Mouse (Mus musculus): ENCODE measurements around the gene Fndc3b. TPM values are rescaled to one million over a fixed set of nuclear protein-coding genes. Genes with fewer than 3 reads are reported as not detected.

The Fndc3b gene
- polyA plus RNA-seq, 1 experiment from 2014 or later, result 11.3 TPM

DNA sequence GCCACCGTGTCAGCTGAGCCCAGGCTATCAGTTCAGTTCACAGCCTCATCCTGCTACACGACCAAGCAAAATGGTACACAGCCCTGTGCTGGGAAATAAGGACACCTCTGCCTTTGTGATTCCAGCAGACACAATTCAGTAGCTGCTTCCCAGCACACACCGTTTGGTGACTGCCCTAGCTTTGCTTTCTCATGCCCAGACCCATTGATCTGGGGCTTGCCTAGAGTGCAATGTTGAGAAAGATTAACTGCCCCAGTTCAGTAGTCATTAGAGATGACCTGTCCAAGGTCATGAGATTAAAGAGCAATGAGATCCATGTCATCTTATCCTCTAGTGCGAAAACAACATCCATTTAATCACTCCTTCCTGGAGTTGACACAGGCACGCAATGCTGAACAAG is 47.9 kb downstream of the Fndc3b start:
- no peaks in the 10 kb centered on the region for H3K27me3 ChIP-seq (ENCODE audit: control insufficient read depth, insufficient read depth, low read length)
- H3K36me3 ChIP-seq (replicated peaks; ENCODE audit: control insufficient read depth, insufficient read depth), result no peaks in the 10 kb centered on the region
- H3K27ac ChIP-seq, result no peak overlapping the region
- H3K9me3 ChIP-seq (ENCODE audit: control insufficient read depth, low read length), result no peaks in the 10 kb centered on the region
- H3K4me1 ChIP-seq (replicated peaks; ENCODE audit: control insufficient read depth, insufficient read depth, low read length), result no peaks in the 10 kb centered on the region
- no peak overlapping the region for H3K4me3 ChIP-seq (replicated peaks; ENCODE audit: low read length)
- no peak overlapping the region for H3K4me2 ChIP-seq (replicated peaks)
- ATAC-seq (ENCODE audit: low FRiP score), result no peak
- WGBS, result 80% methylated on average over 5 of the region's 5 CpGs
- no peak overlapping the region for H3K9ac ChIP-seq
- no peak for DNase-seq (ENCODE audit: low spot score)

DNA sequence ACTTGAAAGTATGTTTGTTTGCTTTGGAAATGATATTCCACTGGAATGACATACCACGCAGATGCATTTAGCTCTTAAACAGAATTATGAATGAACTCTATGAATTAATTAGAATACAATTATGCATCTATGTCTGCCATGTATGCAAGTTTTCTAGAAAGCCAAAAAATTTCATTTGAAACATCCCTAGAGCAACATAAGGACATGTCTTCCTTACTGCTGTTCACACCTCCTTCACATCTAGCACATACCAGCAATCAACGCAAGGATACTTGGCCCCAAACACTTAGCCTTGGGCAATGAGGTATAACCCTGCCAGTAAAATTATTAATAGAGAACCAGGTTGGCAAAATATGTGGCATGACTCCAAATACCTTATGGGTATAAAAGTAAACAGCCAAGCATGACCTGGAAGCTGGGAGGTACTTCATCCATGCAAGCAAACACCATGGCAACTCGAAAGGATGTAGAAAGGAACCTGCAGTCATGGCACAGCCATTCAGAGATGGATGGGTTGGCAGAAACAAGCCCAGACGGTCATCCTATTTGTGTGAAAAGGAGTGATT is 52.8 kb downstream of the Fndc3b start:
- Histone ChIP-seq H3K27me3 (ENCODE audit: control insufficient read depth, insufficient read depth, low read length) (no peaks in the 10 kb centered on the region), H3K4me1 (replicated peaks; ENCODE audit: control insufficient read depth, insufficient read depth, low read length) (no peaks in the 10 kb centered on the region), H3K9me3 (ENCODE audit: control insufficient read depth, low read length) (no peaks in the 10 kb centered on the region), H3K27ac (no peak overlapping the region), H3K4me2 (replicated peaks) (no peak overlapping the region), H3K4me3 (replicated peaks; ENCODE audit: low read length) (no peak overlapping the region), H3K36me3 (replicated peaks; ENCODE audit: control insufficient read depth, insufficient read depth) (no peaks in the 10 kb centered on the region), H3K9ac (no peak overlapping the region)
- ATAC-seq (ENCODE audit: low FRiP score) (no peak), DNase-seq (ENCODE audit: low spot score) (no peak)
- 77% methylated on average over 4 of the region's 4 CpGs for WGBS

DNA sequence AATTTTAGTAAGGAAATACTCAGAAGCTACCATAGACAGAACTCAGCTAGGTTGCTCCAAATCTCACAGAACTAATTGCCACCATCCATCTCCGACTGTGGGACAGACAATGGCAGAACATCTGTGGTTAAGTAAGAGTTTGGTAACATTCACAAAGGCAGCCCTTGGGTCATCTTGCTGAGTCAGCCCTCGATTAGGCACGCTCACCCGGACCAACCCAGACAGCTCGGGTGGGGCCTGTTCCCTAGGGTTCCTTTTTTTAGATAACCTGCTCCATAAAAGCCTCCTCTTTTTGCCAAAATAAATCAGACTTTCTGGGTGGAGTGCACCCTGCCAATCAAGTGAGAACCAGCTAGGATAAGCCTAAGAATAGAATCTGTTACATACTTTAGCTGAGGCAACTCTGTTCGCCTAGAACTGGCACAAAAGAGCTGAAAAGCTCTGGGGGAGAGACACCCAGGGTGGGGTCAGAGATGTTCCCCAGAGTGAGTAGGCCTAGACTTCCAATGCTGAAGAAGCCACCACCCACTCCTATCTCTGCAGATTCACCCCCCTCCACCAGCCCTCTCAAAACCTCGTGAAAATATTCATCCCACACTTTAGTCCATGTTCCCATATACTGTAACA is 54.2 kb downstream of the Fndc3b start:
- H3K9me3 ChIP-seq (ENCODE audit: control insufficient read depth, low read length), result no peaks in the 10 kb centered on the region
- no peak overlapping the region for H3K9ac ChIP-seq
- ATAC-seq (ENCODE audit: low FRiP score), result no peak
- no peak for DNase-seq (ENCODE audit: low spot score)
- H3K27me3 ChIP-seq (ENCODE audit: control insufficient read depth, insufficient read depth, low read length), result no peaks in the 10 kb centered on the region
- 41% methylated on average over 7 of the region's 7 CpGs for WGBS
- peaks cover 2% of the 10 kb centered on the region; the same call in 1 of the 2 replicates for H3K4me1 ChIP-seq (replicated peaks; ENCODE audit: control insufficient read depth, insufficient read depth, low read length)
- no peak overlapping the region for H3K4me2 ChIP-seq (replicated peaks)
- H3K36me3 ChIP-seq (replicated peaks; ENCODE audit: control insufficient read depth, insufficient read depth), result no peaks in the 10 kb centered on the region
- H3K4me3 ChIP-seq (replicated peaks; ENCODE audit: low read length), result no peak overlapping the region
- no peak overlapping the region for H3K27ac ChIP-seq

DNA sequence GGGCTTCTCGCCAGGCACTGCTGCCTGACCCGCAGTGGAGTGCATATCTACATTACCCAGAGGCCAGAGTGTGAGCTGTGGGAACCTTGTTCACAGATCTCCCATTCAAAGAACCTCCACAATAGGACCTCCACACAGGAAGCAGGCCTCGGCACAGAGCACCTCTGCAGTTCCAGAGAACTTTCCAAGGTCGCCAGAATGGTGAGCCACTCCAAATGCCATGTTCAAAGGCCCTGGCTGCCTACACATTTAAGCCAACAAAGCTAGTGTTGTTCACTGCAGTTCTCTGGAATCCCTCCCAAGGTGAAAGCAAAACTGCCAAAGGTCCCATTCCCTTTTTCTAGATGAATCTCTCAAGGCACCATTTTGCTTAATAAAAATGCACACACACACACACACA is 55.4 kb downstream of the Fndc3b start:
- WGBS, result 73% methylated on average over 4 of the region's 4 CpGs
- H3K27ac ChIP-seq, result no peak overlapping the region
- ATAC-seq (ENCODE audit: low FRiP score) (no peak), DNase-seq (ENCODE audit: low spot score) (no peak)
- no peak overlapping the region for H3K4me3 ChIP-seq (replicated peaks; ENCODE audit: low read length)
- no peak overlapping the region for H3K4me2 ChIP-seq (replicated peaks)
- H3K27me3 ChIP-seq (ENCODE audit: control insufficient read depth, insufficient read depth, low read length), result no peaks in the 10 kb centered on the region
- H3K36me3 ChIP-seq (replicated peaks; ENCODE audit: control insufficient read depth, insufficient read depth), result no peaks in the 10 kb centered on the region
- H3K4me1 ChIP-seq (replicated peaks; ENCODE audit: control insufficient read depth, insufficient read depth, low read length), result peaks cover 10% of the 10 kb centered on the region; the same call in 1 of the 2 replicates
- H3K9ac ChIP-seq, result no peak overlapping the region
- no peaks in the 10 kb centered on the region for H3K9me3 ChIP-seq (ENCODE audit: control insufficient read depth, low read length)

DNA sequence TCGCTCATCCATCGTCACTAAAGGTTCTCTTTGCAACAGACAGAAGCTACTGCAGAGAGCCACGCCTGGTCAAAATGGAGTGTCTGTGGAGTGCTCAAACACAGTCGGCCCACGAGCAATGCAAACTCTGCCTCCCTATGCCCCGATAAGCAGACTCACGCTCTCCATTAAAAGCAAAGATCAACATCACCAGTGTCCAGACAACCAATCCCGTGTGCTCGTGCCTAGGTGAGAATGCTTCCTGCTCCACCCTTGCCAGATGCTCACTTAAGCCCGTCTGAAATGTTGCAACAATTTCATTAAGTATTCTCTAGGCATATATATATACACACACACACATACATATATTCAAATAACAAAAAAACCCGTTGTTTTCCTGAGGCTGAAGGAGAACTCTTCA is 56.1 kb downstream of the Fndc3b start:
- Histone ChIP-seq H3K27me3 (ENCODE audit: control insufficient read depth, insufficient read depth, low read length) (no peaks in the 10 kb centered on the region), H3K9ac (no peak overlapping the region), H3K4me2 (replicated peaks) (no peak overlapping the region), H3K4me3 (replicated peaks; ENCODE audit: low read length) (no peak overlapping the region), H3K9me3 (ENCODE audit: control insufficient read depth, low read length) (no peaks in the 10 kb centered on the region), H3K27ac (no peak overlapping the region), H3K4me1 (replicated peaks; ENCODE audit: control insufficient read depth, insufficient read depth, low read length) (peaks cover 10% of the 10 kb centered on the region; the same call in 1 of the 2 replicates), H3K36me3 (replicated peaks; ENCODE audit: control insufficient read depth, insufficient read depth) (no peaks in the 10 kb centered on the region)
- ATAC-seq (ENCODE audit: low FRiP score) (no peak), DNase-seq (ENCODE audit: low spot score) (no peak)
- 90% methylated on average over 11 of the region's 11 CpGs for WGBS

DNA sequence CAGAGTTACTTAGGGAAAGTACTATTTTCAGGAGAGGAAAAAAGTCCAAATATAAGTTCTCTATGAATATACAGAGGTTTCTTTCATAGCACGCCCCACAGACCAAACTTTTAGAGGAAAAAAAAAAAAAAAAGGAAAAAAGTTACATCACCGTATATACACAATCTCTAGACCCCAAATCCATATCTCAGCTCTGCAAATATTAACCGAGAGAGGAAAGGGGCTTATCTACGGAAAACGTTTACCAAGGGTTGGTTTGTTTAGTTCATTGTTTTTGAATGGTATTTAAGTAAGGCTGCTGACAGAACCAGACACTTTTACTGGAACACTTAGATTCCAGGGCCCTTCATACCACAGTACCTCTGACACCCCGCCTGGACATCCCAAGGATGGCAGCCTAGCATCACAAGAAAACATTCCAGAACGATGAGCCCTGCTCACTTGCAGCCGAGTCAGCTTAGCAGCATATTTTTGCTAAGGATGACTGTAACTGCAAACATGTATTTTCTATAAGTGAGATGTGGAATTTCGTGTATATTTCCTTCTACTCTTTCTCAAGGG is 58.6 kb downstream of the Fndc3b start:
- 83% methylated on average over 9 of the region's 9 CpGs for WGBS

GRCm38 (mm10) chr3:27651731-27652130 is 59.4 kb downstream of the Fndc3b start:
- H3K4me1 ChIP-seq (replicated peaks; ENCODE audit: control insufficient read depth, insufficient read depth, low read length), result peaks cover 13% of the 10 kb centered on the region; the same call in 1 of the 2 replicates
- no peak for DNase-seq (ENCODE audit: low spot score)

More for the DNA sequence above, 58.6 kb downstream of the Fndc3b start:
- no peak overlapping the region for H3K4me2 ChIP-seq (replicated peaks)
- no peak overlapping the region for H3K27ac ChIP-seq
- DNase-seq (ENCODE audit: low spot score) (no peak), ATAC-seq (ENCODE audit: low FRiP score) (no peak)
- no peaks in the 10 kb centered on the region for H3K27me3 ChIP-seq (ENCODE audit: control insufficient read depth, insufficient read depth, low read length)
- H3K9me3 ChIP-seq (ENCODE audit: control insufficient read depth, low read length), result no peaks in the 10 kb centered on the region
- peaks cover 10% of the 10 kb centered on the region; the same call in 1 of the 2 replicates for H3K4me1 ChIP-seq (replicated peaks; ENCODE audit: control insufficient read depth, insufficient read depth, low read length)
- H3K4me3 ChIP-seq (replicated peaks; ENCODE audit: low read length), result no peak overlapping the region
- H3K36me3 ChIP-seq (replicated peaks; ENCODE audit: control insufficient read depth, insufficient read depth), result no peaks in the 10 kb centered on the region
- H3K9ac ChIP-seq, result no peak overlapping the region

GRCm38 (mm10) chr3:27650083-27650482 is 61.0 kb downstream of the Fndc3b start:
- ATAC-seq (ENCODE audit: low FRiP score) (no peak), DNase-seq (ENCODE audit: low spot score) (no peak)
- Histone ChIP-seq H3K4me1 (replicated peaks; ENCODE audit: control insufficient read depth, insufficient read depth, low read length) (peaks cover 15% of the 10 kb centered on the region), H3K4me2 (replicated peaks) (no peak overlapping the region), H3K9me3 (ENCODE audit: control insufficient read depth, low read length) (no peaks in the 10 kb centered on the region), H3K36me3 (replicated peaks; ENCODE audit: control insufficient read depth, insufficient read depth) (no peaks in the 10 kb centered on the region), H3K27me3 (ENCODE audit: control insufficient read depth, insufficient read depth, low read length) (no peaks in the 10 kb centered on the region), H3K4me3 (replicated peaks; ENCODE audit: low read length) (no peak overlapping the region), H3K27ac (no peak overlapping the region), H3K9ac (no peak overlapping the region)
- 91% methylated on average over 11 of the region's 11 CpGs for WGBS

More at GRCm38 (mm10) chr3:27651731-27652130, 59.4 kb downstream of the Fndc3b start:
- Histone ChIP-seq H3K9ac (no peak overlapping the region), H3K36me3 (replicated peaks; ENCODE audit: control insufficient read depth, insufficient read depth) (no peaks in the 10 kb centered on the region), H3K4me2 (replicated peaks) (no peak overlapping the region), H3K9me3 (ENCODE audit: control insufficient read depth, low read length) (no peaks in the 10 kb centered on the region), H3K27ac (no peak overlapping the region), H3K27me3 (ENCODE audit: control insufficient read depth, insufficient read depth, low read length) (no peaks in the 10 kb centered on the region), H3K4me3 (replicated peaks; ENCODE audit: low read length) (no peak overlapping the region)
- no peak for ATAC-seq (ENCODE audit: low FRiP score)
- 47% methylated on average over 6 of the region's 6 CpGs for WGBS

DNA sequence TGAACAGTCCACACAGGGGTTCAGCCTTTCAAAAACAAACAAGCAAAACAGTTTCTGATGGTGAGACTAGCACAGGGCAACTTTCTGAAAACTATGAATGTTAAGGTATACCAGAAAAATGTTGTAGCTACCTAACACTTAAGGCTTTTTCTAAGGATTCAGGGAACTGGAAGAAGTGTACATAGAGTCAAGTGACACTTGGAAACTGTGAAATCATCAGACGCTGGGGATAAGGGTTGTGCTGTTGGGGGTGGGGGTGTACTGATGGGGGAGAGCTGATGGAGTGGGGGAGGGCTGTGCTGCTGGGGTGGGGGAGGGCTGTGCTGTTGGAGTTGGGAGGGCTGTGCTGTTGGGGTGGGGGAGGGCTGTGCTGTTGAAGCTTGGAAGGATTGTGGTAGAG is 61.8 kb downstream of the Fndc3b start:
- Histone ChIP-seq H3K9ac (no peak overlapping the region), H3K27me3 (ENCODE audit: control insufficient read depth, insufficient read depth, low read length) (no peaks in the 10 kb centered on the region), H3K4me1 (replicated peaks; ENCODE audit: control insufficient read depth, insufficient read depth, low read length) (peaks cover 15% of the 10 kb centered on the region), H3K9me3 (ENCODE audit: control insufficient read depth, low read length) (no peaks in the 10 kb centered on the region), H3K27ac (no peak overlapping the region), H3K36me3 (replicated peaks; ENCODE audit: control insufficient read depth, insufficient read depth) (no peaks in the 10 kb centered on the region), H3K4me3 (replicated peaks; ENCODE audit: low read length) (no peak overlapping the region), H3K4me2 (replicated peaks) (no peak overlapping the region)
- DNase-seq (ENCODE audit: low spot score) (no peak), ATAC-seq (ENCODE audit: low FRiP score) (no peak)
- 87% methylated on average over 1 of the region's 1 CpGs for WGBS
